Mouse (Mus musculus) heart, embryonic 12.5 days (tissue): Measurements from ENCODE around the gene 1110065P20Rik. TPM values are rescaled to one million over a fixed set of nuclear protein-coding genes. Genes with fewer than 3 reads are reported as not detected.

Source experiments
- ATAC-seq: fragments of 200-750 bp; cut with Nextera tagmentation; 2 replicates; pipeline ENCODE4 v1.8.0; 2017; ENCODE audit warnings: moderate TSS enrichment, moderate library complexity; ENCODE audit not compliant: insufficient number of reproducible peaks, low FRiP score
- H3K27ac ChIP-seq: fragments of 300-500 bp; sonication (generic); 2 replicates; pipeline ENCODE4 v1.5.1; 2016; ENCODE audit warnings: mild to moderate bottlenecking, moderate library complexity; ENCODE audit not compliant: poor library complexity, severe bottlenecking
- H3K27me3 ChIP-seq: fragments of 300-500 bp; sonication (generic); replicated peaks from 2 replicates; pipeline ENCODE4 v1.6.1; 2016; ENCODE audit warnings: mild to moderate bottlenecking, moderate library complexity
- H3K36me3 ChIP-seq: fragments of 300-500 bp; sonication (generic); 2 replicates; pipeline ENCODE4 v1.6.1; 2016; ENCODE audit warnings: mild to moderate bottlenecking, moderate library complexity
- H3K4me1 ChIP-seq: fragments of 300-500 bp; sonication (generic); replicated peaks from 2 replicates; pipeline ENCODE4 v1.6.1; 2016; ENCODE audit warnings: mild to moderate bottlenecking
- H3K4me2 ChIP-seq: fragments of 300-500 bp; sonication (generic); 2 replicates; pipeline ENCODE4 v1.6.1; 2016; ENCODE audit warnings: mild to moderate bottlenecking, moderate library complexity
- H3K4me3 ChIP-seq: fragments of 300-500 bp; sonication (generic); 2 replicates; pipeline ENCODE4 v1.5.1; 2016; ENCODE audit warnings: mild to moderate bottlenecking
- H3K9ac ChIP-seq: fragments of 300-500 bp; sonication (generic); 2 replicates; pipeline ENCODE4 v1.6.1; 2016; ENCODE audit warnings: mild to moderate bottlenecking, moderate library complexity
- H3K9me3 ChIP-seq: fragments of 300-500 bp; sonication (generic); replicated peaks from 2 replicates; pipeline ENCODE4 v1.6.1; 2016; ENCODE audit warnings: mild to moderate bottlenecking, moderate library complexity
- WGBS: fragments of 180-500 bp; shearing (Covaris S2); methylation state at CpG from one replicate; pipeline ENCODE4 v1.1.7; 2016; 5-methylcytosine and 5-hydroxymethylcytosine counted together
- polyA plus RNA-seq: library from polyadenylated mRNA; unstranded; fragments of >200 nt; fragmentation: Nextera tagmentation; extraction: Ambion mirVana; gene quantifications from 2 replicates; pipeline ENCODE4 v1.2.1, GENCODE M21; 2016

Gene 1110065P20Rik
- polyA plus RNA-seq, 1 experiment from 2014 or later = 54.2 TPM

GRCm38 (mm10) chr4:124880599-124880998 is 29.6 kb upstream of the 1110065P20Rik start, which contains the start of gene Epha10:
TSS of gene Epha10 (plus strand) at chr4:124880899.
- WGBS = 6% methylated on average over 11 of the region's 11 CpGs
- H3K4me1 ChIP-seq = peaks cover 9% of the 10 kb centered on the region; the same call in 1 of the 2 replicates
- no peaks in the 10 kb centered on the region for H3K36me3 ChIP-seq
- H3K4me2 ChIP-seq = peak within 1 kb of the TSS; percentile 65
- H3K9me3 ChIP-seq = peaks cover 6% of the 10 kb centered on the region; the same call in 1 of the 2 replicates
- peaks cover 68% of the 10 kb centered on the region for H3K27me3 ChIP-seq
- H3K4me3 ChIP-seq = peak within 1 kb of the TSS; percentile 29
- no peak within 1 kb of the TSS for H3K9ac ChIP-seq
- no peak within 1 kb of the TSS for H3K27ac ChIP-seq
- ATAC-seq = no peak

- H3K4me1 ChIP-seq = no peaks in the 10 kb centered on the region
- H3K27me3 ChIP-seq = peaks cover 8% of the 10 kb centered on the region
- no peak for ATAC-seq
- WGBS = 85% methylated on average over 1 of the region's 1 CpGs
- no peak overlapping the region for H3K4me3 ChIP-seq
- no peaks in the 10 kb centered on the region for H3K36me3 ChIP-seq
- peaks cover 6% of the 10 kb centered on the region; the same call in 1 of the 2 replicates for H3K9me3 ChIP-seq
- no peak overlapping the region for H3K9ac ChIP-seq
- no peak overlapping the region for H3K27ac ChIP-seq
- H3K4me2 ChIP-seq = no peak overlapping the region
Measured at GRCm38 (mm10) chr4:124872719-124873118, 21.7 kb upstream of the 1110065P20Rik start.

- Histone ChIP-seq H3K9me3 (no peaks in the 10 kb centered on the region), H3K9ac (0 out of 2 replicates have a peak within 1 kb of the TSS, but pooled peaks have one; percentile 33), H3K36me3 (peaks cover 5% of the 10 kb centered on the region; the same call in 1 of the 2 replicates), H3K4me3 (peak within 1 kb of the TSS; percentile 57), H3K4me2 (peak within 1 kb of the TSS; percentile 94), H3K27me3 (peaks cover 50% of the 10 kb centered on the region), H3K4me1 (peaks cover 10% of the 10 kb centered on the region; the same call in 1 of the 2 replicates), H3K27ac (no peak within 1 kb of the TSS)
- WGBS = 4% methylated on average over 69 of the region's 77 CpGs
- ATAC-seq = 0 out of 2 replicates have a peak, but pooled peaks have one; percentile 30
Measured at GRCm38 (mm10) chr4:124861283-124862188, 10.5 kb upstream of the 1110065P20Rik start, which contains the start of gene Maneal. TSS of gene Maneal (minus strand) at chr4:124862171.

GRCm38 (mm10) chr4:124860446-124860845 is 9.4 kb upstream of the 1110065P20Rik start:
- peaks cover 50% of the 10 kb centered on the region for H3K27me3 ChIP-seq
- no peak overlapping the region for H3K4me2 ChIP-seq
- peaks cover 10% of the 10 kb centered on the region; the same call in 1 of the 2 replicates for H3K4me1 ChIP-seq
- H3K27ac ChIP-seq = no peak overlapping the region
- H3K36me3 ChIP-seq = peaks cover 15% of the 10 kb centered on the region
- H3K4me3 ChIP-seq = no peak overlapping the region
- no peak overlapping the region for H3K9ac ChIP-seq
- no peaks in the 10 kb centered on the region for H3K9me3 ChIP-seq
- ATAC-seq = 0 out of 2 replicates have a peak, but pooled peaks have one; percentile 15
- WGBS = 4% methylated on average over 7 of the region's 7 CpGs

GRCm38 (mm10) chr4:124858370-124858769 is 7.4 kb upstream of the 1110065P20Rik start:
- no peak for ATAC-seq
- Histone ChIP-seq H3K9me3 (no peaks in the 10 kb centered on the region), H3K9ac (no peak overlapping the region), H3K27ac (no peak overlapping the region), H3K4me2 (no peak overlapping the region), H3K4me3 (no peak overlapping the region), H3K36me3 (peaks cover 33% of the 10 kb centered on the region), H3K4me1 (peaks cover 10% of the 10 kb centered on the region; the same call in 1 of the 2 replicates), H3K27me3 (peaks cover 41% of the 10 kb centered on the region)
- WGBS = 57% methylated on average over 5 of the region's 5 CpGs

GRCm38 (mm10) chr4:124856294-124856693 is 5.3 kb upstream of the 1110065P20Rik start:
- Histone ChIP-seq H3K36me3 (peaks cover 40% of the 10 kb centered on the region), H3K4me3 (no peak overlapping the region), H3K9ac (no peak overlapping the region), H3K9me3 (no peaks in the 10 kb centered on the region), H3K4me2 (no peak overlapping the region), H3K27me3 (peaks cover 20% of the 10 kb centered on the region), H3K4me1 (peaks cover 17% of the 10 kb centered on the region), H3K27ac (no peak overlapping the region)
- no peak for ATAC-seq
- 92% methylated on average over 8 of the region's 8 CpGs for WGBS

- under 1% methylated on average over 79 of the region's 90 CpGs for WGBS
- H3K36me3 ChIP-seq = peaks cover 25% of the 10 kb centered on the region
Measured at GRCm38 (mm10) chr4:124850261-124850913, 609 bp downstream of the 1110065P20Rik start, which contains the start of gene Yrdc. TSS of gene Yrdc (plus strand) at chr4:124850679.

GRCm38 (mm10) chr4:124849631-124850260 is 1.2 kb downstream of the 1110065P20Rik start:
- ATAC-seq = peak; percentile 0; the same call in 1 of the 2 replicates
- H3K4me1 ChIP-seq = peaks cover 30% of the 10 kb centered on the region
- H3K27me3 ChIP-seq = no peaks in the 10 kb centered on the region
- peak overlapping the region; percentile 94 for H3K4me3 ChIP-seq
- peaks cover 21% of the 10 kb centered on the region for H3K36me3 ChIP-seq
- peak overlapping the region; percentile 92 for H3K4me2 ChIP-seq
- H3K9ac ChIP-seq = peak overlapping the region; percentile 93
- H3K9me3 ChIP-seq = no peaks in the 10 kb centered on the region
- peak overlapping the region; percentile 92 for H3K27ac ChIP-seq
- WGBS = 3% methylated on average over 24 of the region's 24 CpGs

More at GRCm38 (mm10) chr4:124850261-124850913, 609 bp downstream of the 1110065P20Rik start, which contains the start of gene Yrdc:
- peaks cover 23% of the 10 kb centered on the region for H3K4me1 ChIP-seq
- H3K27ac ChIP-seq = peak within 1 kb of the TSS; percentile 92
- H3K4me2 ChIP-seq = peak within 1 kb of the TSS; percentile 92
- peak; percentile 92 for ATAC-seq
- no peaks in the 10 kb centered on the region for H3K9me3 ChIP-seq
- H3K9ac ChIP-seq = peak within 1 kb of the TSS; percentile 93
- no peaks in the 10 kb centered on the region for H3K27me3 ChIP-seq
- peak within 1 kb of the TSS; percentile 94 for H3K4me3 ChIP-seq

- Histone ChIP-seq H3K4me2 (no peak overlapping the region), H3K27ac (no peak overlapping the region), H3K9ac (no peak overlapping the region), H3K27me3 (no peaks in the 10 kb centered on the region), H3K4me1 (peaks cover 30% of the 10 kb centered on the region), H3K4me3 (no peak overlapping the region), H3K36me3 (peaks cover 11% of the 10 kb centered on the region), H3K9me3 (no peaks in the 10 kb centered on the region)
- WGBS = 11% methylated on average over 8 of the region's 8 CpGs
- ATAC-seq = no peak
Measured at GRCm38 (mm10) chr4:124847573-124847972, 3.4 kb downstream of the 1110065P20Rik start.

- 0 out of 2 replicates have a peak, but pooled peaks have one; percentile 27 for ATAC-seq
Measured at GRCm38 (mm10) chr4:124843493-124843892, 7.5 kb downstream of the 1110065P20Rik start.

More at GRCm38 (mm10) chr4:124843493-124843892, 7.5 kb downstream of the 1110065P20Rik start:
- Histone ChIP-seq H3K9me3 (no peaks in the 10 kb centered on the region), H3K4me2 (no peak overlapping the region), H3K4me1 (peaks cover 11% of the 10 kb centered on the region), H3K27me3 (no peaks in the 10 kb centered on the region), H3K4me3 (no peak overlapping the region), H3K9ac (no peak overlapping the region), H3K27ac (no peak overlapping the region), H3K36me3 (peaks cover 37% of the 10 kb centered on the region)
- WGBS = 55% methylated on average over 11 of the region's 11 CpGs
